Mouse (Mus musculus): ENCODE measurements at regions not wholly inside any gene's neighbourhood (a gene's known extent, or its start where the extent isn't known, plus 50 kb on each side); places are given as distances from the start of the nearest gene placed in this dataset.

DNA sequence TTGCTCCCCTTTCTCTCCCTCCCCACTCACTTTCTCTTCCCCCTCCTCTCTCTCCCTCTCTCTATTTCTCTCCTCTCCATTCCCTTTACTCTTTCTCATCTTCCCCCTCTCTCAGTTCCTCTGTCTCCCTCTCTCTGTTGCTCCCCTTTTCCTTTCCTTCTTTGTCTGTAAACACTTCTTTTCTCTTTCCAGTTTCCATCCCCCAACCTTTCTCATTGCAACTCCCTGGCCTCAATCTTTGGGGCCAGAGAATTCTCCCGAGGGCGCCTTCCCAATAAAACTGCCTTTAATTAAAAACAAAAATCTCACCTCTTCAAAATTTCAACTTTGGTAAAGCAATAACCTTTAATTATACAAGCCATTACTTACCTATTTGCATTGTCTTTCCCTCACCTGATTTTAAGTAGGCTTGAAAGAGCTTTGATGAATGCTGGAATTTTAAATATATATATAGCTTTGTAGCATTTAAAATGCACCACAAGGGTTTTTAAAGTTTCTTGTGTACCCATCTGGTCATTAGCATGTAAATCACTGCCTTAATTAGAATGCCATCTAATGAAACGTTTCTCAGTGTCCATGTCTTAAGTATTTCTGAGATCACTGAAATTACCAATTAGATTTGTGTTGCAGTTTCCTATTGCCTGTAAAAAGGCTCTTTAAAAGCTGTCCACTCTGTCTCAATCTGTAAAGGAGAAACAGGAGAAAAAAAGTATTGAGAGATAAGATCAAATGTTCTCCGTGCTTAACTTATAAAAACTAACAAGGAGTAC is 625.5 kb upstream of the Sel1l start:
- TF ChIP-seq MAX (IDR thresholded peaks at IDR 0.05; ENCODE audit: low read depth), result no peak
- no peak for TF ChIP-seq POLR2A (IDR thresholded peaks at IDR 0.05; ENCODE audit: insufficient read length, low read depth)
- TF ChIP-seq POLR2AphosphoS2 (IDR thresholded peaks at IDR 0.05; ENCODE audit: insufficient read length, low read depth), result no peak
- TF ChIP-seq E2F4 (IDR thresholded peaks at IDR 0.05; ENCODE audit: insufficient read depth), result no peak
- TF ChIP-seq CEBPB (IDR thresholded peaks at IDR 0.05; ENCODE audit: insufficient read depth, poor library complexity, severe bottlenecking), result no peak
- no peak for TF ChIP-seq USF1 (IDR thresholded peaks at IDR 0.05; ENCODE audit: low read depth)
- TF ChIP-seq TCF3 (IDR thresholded peaks at IDR 0.05; ENCODE audit: insufficient read length, low read depth), result no peak
